Mouse (Mus musculus) heart, embryonic 10.5 days (tissue): ENCODE measurements around the gene Esd. TPM values are rescaled to one million over a fixed set of nuclear protein-coding genes. Genes with fewer than 3 reads are reported as not detected.

ENCODE experiments used
- DNase-seq: peaks from one replicate; pipeline ENCODE4 v3.0.0-alpha.2; 2017; ENCODE audit warnings: low spot score
- H3K27ac ChIP-seq: fragments of 300-500 bp; sonication (generic); 2 replicates; pipeline ENCODE4 v1.5.1; 2016; ENCODE audit warnings: mild to moderate bottlenecking
- H3K27me3 ChIP-seq: fragments of 300-500 bp; sonication (generic); 2 replicates; pipeline ENCODE4 v1.6.1; 2016; ENCODE audit warnings: mild to moderate bottlenecking; ENCODE audit not compliant: poor library complexity, insufficient read depth, severe bottlenecking
- H3K36me3 ChIP-seq: fragments of 300-500 bp; sonication (generic); 2 replicates; pipeline ENCODE4 v1.6.1; 2016; ENCODE audit warnings: mild to moderate bottlenecking, moderate library complexity
- H3K4me1 ChIP-seq: fragments of 300-500 bp; sonication (generic); 2 replicates; pipeline ENCODE4 v1.6.1; 2016; ENCODE audit warnings: mild to moderate bottlenecking
- H3K4me3 ChIP-seq: fragments of 300-500 bp; sonication (generic); 2 replicates; pipeline ENCODE4 v1.5.1; 2016; ENCODE audit warnings: mild to moderate bottlenecking, moderate library complexity
- H3K9me3 ChIP-seq: fragments of 300-500 bp; sonication (generic); 2 replicates; pipeline ENCODE4 v1.6.1; 2016; ENCODE audit warnings: mild to moderate bottlenecking, moderate library complexity
- WGBS: fragments of 180-500 bp; shearing (Covaris S2); methylation state at CpG from one replicate; pipeline ENCODE4 v1.1.7; 2016; 5-methylcytosine and 5-hydroxymethylcytosine counted together
- polyA plus RNA-seq: library from polyadenylated mRNA; unstranded; fragments of >200 nt; fragmentation: Nextera tagmentation; extraction: Ambion mirVana; gene quantifications from 2 replicates; pipeline ENCODE4 v1.2.1, GENCODE M21; 2016

The Esd gene
- 261 and 265 TPM in 2 replicates for polyA plus RNA-seq

- peak within 1 kb of the TSS; percentile 90 for H3K27ac ChIP-seq
- WGBS = under 1% methylated on average over 51 of the region's 53 CpGs
- peak; percentile 97 for DNase-seq
- no peaks in the 10 kb centered on the region for H3K9me3 ChIP-seq
- H3K36me3 ChIP-seq = peaks cover 18% of the 10 kb centered on the region
- no peaks in the 10 kb centered on the region for H3K27me3 ChIP-seq
- H3K4me1 ChIP-seq = peaks cover 10% of the 10 kb centered on the region
- peak within 1 kb of the TSS; percentile 86 for H3K4me3 ChIP-seq
These were observed at the start of gene Esd for GRCm38 (mm10) chr14:74732079-74732783. TSS of gene Esd (plus strand) at chr14:74732297.

GRCm38 (mm10) chr14:74684298-74684978, 47.7 kb upstream of the Esd start:
- H3K27me3 ChIP-seq = no peaks in the 10 kb centered on the region
- no peaks in the 10 kb centered on the region for H3K36me3 ChIP-seq
- no peak overlapping the region for H3K27ac ChIP-seq
- H3K9me3 ChIP-seq = no peaks in the 10 kb centered on the region
- no peak for DNase-seq
- no peaks in the 10 kb centered on the region for H3K4me1 ChIP-seq
- H3K4me3 ChIP-seq = no peak overlapping the region
- WGBS = 75% methylated on average over 5 of the region's 5 CpGs

DNA sequence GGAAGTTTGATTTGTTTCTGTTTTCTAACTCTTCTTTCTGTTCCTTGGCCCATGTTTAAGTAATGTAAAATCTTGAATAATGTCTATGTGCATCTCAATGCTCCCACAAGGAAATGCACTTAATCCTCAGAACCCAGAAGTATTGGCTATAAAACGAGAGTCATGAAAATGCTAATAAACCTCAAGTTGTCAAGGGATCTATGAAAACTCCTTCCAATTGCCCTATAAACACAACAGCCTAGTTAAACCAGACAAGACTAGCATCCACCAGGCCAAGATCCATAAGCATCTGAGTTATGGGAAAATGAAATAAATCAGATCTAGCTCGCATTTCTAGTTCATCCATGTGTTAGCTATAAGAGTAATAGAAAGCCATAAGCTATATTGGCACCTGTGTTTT, 40.1 kb upstream of the Esd start:
- Histone ChIP-seq H3K36me3 (no peaks in the 10 kb centered on the region), H3K9me3 (no peaks in the 10 kb centered on the region), H3K27ac (no peak overlapping the region), H3K27me3 (no peaks in the 10 kb centered on the region), H3K4me1 (no peaks in the 10 kb centered on the region), H3K4me3 (no peak overlapping the region)
- no peak for DNase-seq
- WGBS = 89% methylated on average over 2 of the region's 2 CpGs

GRCm38 (mm10) chr14:74696766-74697165, 35.3 kb upstream of the Esd start:
- DNase-seq = no peak
- Histone ChIP-seq H3K4me3 (no peak overlapping the region), H3K36me3 (no peaks in the 10 kb centered on the region), H3K9me3 (no peaks in the 10 kb centered on the region), H3K27me3 (no peaks in the 10 kb centered on the region), H3K4me1 (no peaks in the 10 kb centered on the region), H3K27ac (no peak overlapping the region)
- WGBS = 74% methylated on average over 4 of the region's 4 CpGs

DNA sequence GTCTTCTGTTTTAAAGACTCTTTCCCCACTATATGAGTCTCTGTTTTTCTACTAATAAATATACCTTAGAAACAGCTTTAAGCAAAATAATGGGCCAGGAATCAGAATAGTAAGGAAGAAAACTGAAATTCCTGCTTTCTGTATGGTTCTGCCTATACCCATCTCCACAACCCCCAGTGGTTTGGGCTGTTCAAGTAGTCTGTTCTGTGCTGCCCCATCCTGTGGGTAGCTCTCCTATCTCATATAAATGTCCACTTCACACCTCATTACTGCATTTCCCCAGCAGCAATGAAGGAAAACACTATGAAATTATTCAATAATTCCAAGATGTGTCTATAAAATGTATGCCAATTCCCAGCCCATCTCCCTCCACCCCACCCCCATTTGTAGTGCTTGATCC, 34.7 kb upstream of the Esd start:
- DNase-seq = no peak
- no peaks in the 10 kb centered on the region for H3K27me3 ChIP-seq
- H3K9me3 ChIP-seq = no peaks in the 10 kb centered on the region
- no peak overlapping the region for H3K4me3 ChIP-seq
- no peaks in the 10 kb centered on the region for H3K4me1 ChIP-seq
- H3K27ac ChIP-seq = no peak overlapping the region
- no peaks in the 10 kb centered on the region for H3K36me3 ChIP-seq

GRCm38 (mm10) chr14:74699241-74699640, 32.9 kb upstream of the Esd start:
- H3K27ac ChIP-seq = no peak overlapping the region
- no peaks in the 10 kb centered on the region for H3K4me1 ChIP-seq
- no peak for DNase-seq
- no peaks in the 10 kb centered on the region for H3K27me3 ChIP-seq
- no peaks in the 10 kb centered on the region for H3K9me3 ChIP-seq
- no peak overlapping the region for H3K4me3 ChIP-seq
- WGBS = 83% methylated on average over 3 of the region's 3 CpGs
- H3K36me3 ChIP-seq = no peaks in the 10 kb centered on the region

- Histone ChIP-seq H3K4me3 (no peak overlapping the region), H3K9me3 (no peaks in the 10 kb centered on the region), H3K4me1 (no peaks in the 10 kb centered on the region), H3K27me3 (no peaks in the 10 kb centered on the region), H3K27ac (no peak overlapping the region), H3K36me3 (no peaks in the 10 kb centered on the region)
- 63% methylated on average over 6 of the region's 6 CpGs for WGBS
- DNase-seq = peak; percentile 25
These were observed 28.2 kb upstream of the Esd start for GRCm38 (mm10) chr14:74703930-74704329.

DNA sequence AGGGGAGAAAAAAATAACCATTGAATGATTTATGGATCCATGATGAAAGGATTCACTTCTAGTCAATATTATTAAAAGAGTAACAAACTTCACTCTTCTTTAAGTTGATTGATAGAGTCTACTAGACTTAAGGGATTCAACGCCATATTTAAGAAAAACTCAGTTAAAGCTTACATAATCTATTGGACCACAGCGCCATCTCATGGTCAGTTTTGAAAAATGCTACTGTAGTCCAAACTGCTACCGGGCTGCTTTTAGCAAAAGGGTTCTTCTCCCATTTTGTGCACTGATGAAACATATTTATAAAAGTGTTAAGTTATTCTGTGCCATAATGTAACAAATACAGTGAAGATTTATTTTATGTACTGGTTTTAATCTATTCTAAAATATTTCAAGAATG, 23.0 kb upstream of the Esd start:
- DNase-seq = peak; percentile 17
- no peak overlapping the region for H3K27ac ChIP-seq
- H3K4me1 ChIP-seq = no peaks in the 10 kb centered on the region
- no peak overlapping the region for H3K4me3 ChIP-seq
- 25% methylated on average over 3 of the region's 3 CpGs for WGBS
- no peaks in the 10 kb centered on the region for H3K36me3 ChIP-seq
- no peaks in the 10 kb centered on the region for H3K27me3 ChIP-seq
- H3K9me3 ChIP-seq = no peaks in the 10 kb centered on the region

DNA sequence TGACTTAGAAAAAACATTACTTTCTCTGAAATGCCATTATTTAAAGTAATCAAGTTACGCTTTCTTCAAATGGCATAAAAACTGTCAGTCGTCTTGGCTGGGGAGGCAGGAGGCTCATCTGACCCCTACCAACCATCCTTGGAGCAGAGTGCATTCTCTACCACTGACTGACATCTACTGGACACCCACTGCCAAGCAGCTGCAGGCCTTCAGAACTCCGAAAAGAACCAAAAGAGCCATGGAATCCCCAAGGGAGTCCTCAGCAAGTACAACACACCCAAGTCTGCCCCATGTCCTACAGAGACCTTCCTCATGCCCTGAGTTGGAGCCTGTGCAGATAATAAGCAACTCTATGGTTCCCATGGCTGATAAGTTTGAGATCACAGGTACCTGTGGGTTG, 8.6 kb upstream of the Esd start:
- Histone ChIP-seq H3K4me3 (no peak overlapping the region), H3K27me3 (no peaks in the 10 kb centered on the region), H3K27ac (no peak overlapping the region), H3K4me1 (no peaks in the 10 kb centered on the region), H3K9me3 (no peaks in the 10 kb centered on the region), H3K36me3 (no peaks in the 10 kb centered on the region)
- no peak for DNase-seq
- WGBS = 62% methylated on average over 3 of the region's 3 CpGs

DNA sequence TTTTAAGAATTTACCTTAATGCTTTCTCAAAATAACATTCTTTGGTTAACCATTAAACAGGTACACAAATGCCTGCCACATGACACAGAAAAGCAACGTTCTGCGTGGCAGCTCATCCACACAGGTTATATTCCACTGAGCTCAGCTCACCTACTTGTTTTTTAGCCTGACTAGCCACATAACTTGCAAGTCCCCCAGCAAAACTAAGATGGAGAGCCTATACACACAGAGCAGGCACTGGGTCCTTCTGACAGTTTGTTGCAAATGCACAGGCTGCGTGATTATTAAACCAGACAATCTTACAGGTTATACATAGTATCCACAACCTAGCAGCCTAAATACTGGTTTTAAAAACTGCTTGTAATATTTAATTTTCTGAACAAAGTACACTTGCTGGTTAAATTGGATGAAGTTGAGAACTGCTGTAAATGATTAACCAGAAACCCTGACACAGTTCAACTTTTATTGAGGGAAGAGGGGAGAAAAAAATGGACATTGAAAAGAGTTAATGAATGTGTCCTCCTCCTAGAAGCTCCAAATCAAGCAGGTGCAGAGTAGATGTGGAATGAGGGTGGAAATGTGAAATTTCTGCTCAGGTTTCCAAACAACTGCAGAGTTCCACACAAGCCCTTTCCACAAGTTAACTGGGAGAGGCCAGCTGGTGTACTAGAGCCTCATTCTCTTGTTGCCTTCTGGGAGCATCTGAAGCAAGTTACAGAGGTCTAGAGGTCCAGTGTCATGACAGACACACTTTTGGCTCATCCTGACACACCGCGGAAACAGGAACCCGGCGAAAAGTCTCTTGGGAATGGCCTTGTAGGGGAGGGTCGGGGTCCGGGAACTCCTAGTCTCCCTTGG, 647 bp upstream of the Esd start:
- Histone ChIP-seq H3K4me1 (peaks cover 10% of the 10 kb centered on the region), H3K4me3 (peak overlapping the region; percentile 86), H3K9me3 (no peaks in the 10 kb centered on the region), H3K27ac (peak overlapping the region; percentile 90), H3K27me3 (no peaks in the 10 kb centered on the region), H3K36me3 (peaks cover 10% of the 10 kb centered on the region)
- 32% methylated on average over 9 of the region's 9 CpGs for WGBS
- no peak for DNase-seq

GRCm38 (mm10) chr14:74733397-74733796, 1.3 kb downstream of the Esd start:
- WGBS = 74% methylated on average over 2 of the region's 2 CpGs
- no peak overlapping the region for H3K27ac ChIP-seq
- H3K9me3 ChIP-seq = no peaks in the 10 kb centered on the region
- H3K4me3 ChIP-seq = peak overlapping the region; percentile 86; the same call in 1 of the 2 replicates
- no peaks in the 10 kb centered on the region for H3K27me3 ChIP-seq
- H3K4me1 ChIP-seq = peaks cover 10% of the 10 kb centered on the region
- peaks cover 25% of the 10 kb centered on the region for H3K36me3 ChIP-seq
- DNase-seq = no peak

DNA sequence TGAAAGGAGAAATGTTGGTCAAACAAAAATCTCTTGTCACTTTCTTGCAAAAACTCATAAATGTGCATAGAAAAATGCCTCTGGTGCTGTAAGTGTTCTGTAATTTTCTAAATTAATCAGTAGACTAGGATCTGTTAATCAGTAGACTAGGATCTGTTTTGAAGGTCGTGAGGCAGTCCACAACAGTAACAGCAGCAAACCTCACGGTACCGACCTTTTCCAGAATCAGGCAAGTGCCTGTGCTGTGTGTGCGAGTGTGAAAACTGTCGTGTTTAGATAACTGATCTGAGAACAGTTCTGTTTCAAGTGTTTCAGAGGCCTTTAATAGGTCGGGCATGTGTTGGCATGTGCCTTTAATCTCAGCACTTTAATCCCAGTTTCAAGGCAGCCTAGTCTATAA, 3.4 kb downstream of the Esd start:
- Histone ChIP-seq H3K27me3 (no peaks in the 10 kb centered on the region), H3K9me3 (no peaks in the 10 kb centered on the region), H3K4me1 (peaks cover 10% of the 10 kb centered on the region), H3K27ac (no peak overlapping the region), H3K36me3 (peaks cover 45% of the 10 kb centered on the region), H3K4me3 (no peak overlapping the region)
- DNase-seq = no peak
- 60% methylated on average over 6 of the region's 6 CpGs for WGBS

GRCm38 (mm10) chr14:74736850-74737249, 4.8 kb downstream of the Esd start:
- Histone ChIP-seq H3K4me1 (peaks cover 10% of the 10 kb centered on the region), H3K27me3 (no peaks in the 10 kb centered on the region), H3K4me3 (no peak overlapping the region), H3K9me3 (no peaks in the 10 kb centered on the region), H3K27ac (no peak overlapping the region), H3K36me3 (peaks cover 59% of the 10 kb centered on the region)
- WGBS = 93% methylated on average over 6 of the region's 6 CpGs
- no peak for DNase-seq
